Mouse (Mus musculus) testis, postnatal 10 days (tissue): ENCODE results near the gene Pah.
A peak's percentile ranks its signal among the peaks of the same experiment; 100 is the strongest.

Experiments
- DNase-seq: peaks from one replicate; pipeline ENCODE4 v3.0.0; 2021; ENCODE audit warnings: low spot score

The Pah gene

GRCm38 (mm10) chr10:87503946-87504345, 17.6 kb upstream of the Pah start:
- peak; percentile 74 for DNase-seq

- DNase-seq, result no peak
Observed at GRCm38 (mm10) chr10:87508581-87508980, 13.0 kb upstream of the Pah start.

- no peak for DNase-seq
Observed at GRCm38 (mm10) chr10:87513052-87513451, 8.5 kb upstream of the Pah start.

- DNase-seq, result no peak
Observed at GRCm38 (mm10) chr10:87518585-87518984, 3.0 kb upstream of the Pah start.

- DNase-seq, result no peak
Observed at GRCm38 (mm10) chr10:87520401-87521116, 1.0 kb upstream of the Pah start.

- DNase-seq, result no peak
Observed at GRCm38 (mm10) chr10:87534172-87534571, 12.6 kb downstream of the Pah start.

GRCm38 (mm10) chr10:87545759-87546158, 24.2 kb downstream of the Pah start:
- DNase-seq, result no peak

GRCm38 (mm10) chr10:87546299-87547234, 25.0 kb downstream of the Pah start:
- no peak for DNase-seq

- peak; percentile 50 for DNase-seq
Observed at GRCm38 (mm10) chr10:87552726-87553125, 31.1 kb downstream of the Pah start.

GRCm38 (mm10) chr10:87556441-87556840, 34.8 kb downstream of the Pah start:
- peak; percentile 53 for DNase-seq

- no peak for DNase-seq
Observed at GRCm38 (mm10) chr10:87563818-87564217, 42.2 kb downstream of the Pah start.

- DNase-seq, result no peak
Observed at GRCm38 (mm10) chr10:87565712-87566111, 44.1 kb downstream of the Pah start.

- DNase-seq, result no peak
Observed at GRCm38 (mm10) chr10:87572500-87572899, 50.9 kb downstream of the Pah start.

- peak; percentile 78 for DNase-seq
Observed at GRCm38 (mm10) chr10:87586696-87587095, 65.1 kb downstream of the Pah start.

- no peak for DNase-seq
Observed at GRCm38 (mm10) chr10:87593916-87594315, 72.3 kb downstream of the Pah start.

- peak; percentile 54 for DNase-seq
Observed at GRCm38 (mm10) chr10:87596361-87597074, 74.9 kb downstream of the Pah start.

GRCm38 (mm10) chr10:87597075-87597677, 75.6 kb downstream of the Pah start:
- DNase-seq, result no peak

- no peak for DNase-seq
Observed at GRCm38 (mm10) chr10:87602151-87602550, 80.6 kb downstream of the Pah start.

- DNase-seq, result no peak
Observed at GRCm38 (mm10) chr10:87625196-87625595, 103.6 kb downstream of the Pah start.
